Mouse (Mus musculus): ENCODE results near the gene 1700013G24Rik. TPM values are rescaled to one million over a fixed set of nuclear protein-coding genes. Genes with fewer than 3 reads are reported as not detected.
A peak's percentile ranks its signal among the peaks of the same experiment; 100 is the strongest.

1700013G24Rik gene
- polyA plus RNA-seq, 1 experiment from 2014 or later: not detected

- no peaks in the 10 kb centered on the region for H3K9me3 ChIP-seq
- WGBS: 67% methylated on average over 11 of the region's 11 CpGs
- no peak overlapping the region for H3K4me2 ChIP-seq (replicated peaks)
- peaks cover 71% of the 10 kb centered on the region for H3K4me1 ChIP-seq
- H3K9ac ChIP-seq: no peak overlapping the region
- H3K27ac ChIP-seq: peak overlapping the region; percentile 28; the same call in 1 of the 2 replicates
- H3K27me3 ChIP-seq: no peaks in the 10 kb centered on the region
- ATAC-seq (ENCODE audit: low FRiP score, low read depth): no peak
- H3K36me3 ChIP-seq: 0 out of 2 replicates have a peak, but pooled peaks cover 5% of the 10 kb centered on the region
- H3K4me3 ChIP-seq: no peak overlapping the region
Measured at GRCm38 (mm10) chr4:137492563-137492962, 39.5 kb downstream of the 1700013G24Rik start.

GRCm38 (mm10) chr4:137493187-137493586, 40.1 kb downstream of the 1700013G24Rik start:
- peak overlapping the region; percentile 28; the same call in 1 of the 2 replicates for H3K27ac ChIP-seq
- H3K27me3 ChIP-seq: no peaks in the 10 kb centered on the region
- no peak for ATAC-seq (ENCODE audit: low FRiP score, low read depth)
- no peak overlapping the region for H3K9ac ChIP-seq
- no peak overlapping the region for H3K4me2 ChIP-seq (replicated peaks)
- 85% methylated on average over 4 of the region's 4 CpGs for WGBS
- H3K9me3 ChIP-seq: no peaks in the 10 kb centered on the region
- H3K4me3 ChIP-seq: no peak overlapping the region
- H3K36me3 ChIP-seq: 0 out of 2 replicates have a peak, but pooled peaks cover 5% of the 10 kb centered on the region
- peaks cover 71% of the 10 kb centered on the region for H3K4me1 ChIP-seq

GRCm38 (mm10) chr4:137494751-137495500, 41.8 kb downstream of the 1700013G24Rik start:
- peak overlapping the region; percentile 23 for H3K4me2 ChIP-seq (replicated peaks)
- peak; percentile 70 for ATAC-seq (ENCODE audit: low FRiP score, low read depth)
- 8% methylated on average over 19 of the region's 19 CpGs for WGBS
- H3K27me3 ChIP-seq: no peaks in the 10 kb centered on the region
- H3K4me3 ChIP-seq: no peak overlapping the region
- 0 out of 2 replicates have a peak, but pooled peaks cover 5% of the 10 kb centered on the region for H3K36me3 ChIP-seq
- peak overlapping the region; percentile 84 for H3K27ac ChIP-seq
- H3K9me3 ChIP-seq: no peaks in the 10 kb centered on the region
- peak overlapping the region; percentile 9 for H3K9ac ChIP-seq
- peaks cover 71% of the 10 kb centered on the region for H3K4me1 ChIP-seq

- Histone ChIP-seq H3K9me3 (no peaks in the 10 kb centered on the region), H3K27ac (peak overlapping the region; percentile 84), H3K4me2 (replicated peaks) (no peak overlapping the region), H3K4me1 (peaks cover 71% of the 10 kb centered on the region), H3K4me3 (no peak overlapping the region), H3K9ac (no peak overlapping the region), H3K27me3 (no peaks in the 10 kb centered on the region), H3K36me3 (0 out of 2 replicates have a peak, but pooled peaks cover 5% of the 10 kb centered on the region)
- no peak for ATAC-seq (ENCODE audit: low FRiP score, low read depth)
- WGBS: 49% methylated on average over 6 of the region's 6 CpGs
Measured at GRCm38 (mm10) chr4:137495501-137496100, 42.5 kb downstream of the 1700013G24Rik start.

- Histone ChIP-seq H3K4me1 (peaks cover 70% of the 10 kb centered on the region), H3K36me3 (peaks cover 21% of the 10 kb centered on the region), H3K9ac (0 out of 2 replicates have a peak overlapping the region, but pooled peaks have one; percentile 43), H3K9me3 (no peaks in the 10 kb centered on the region), H3K27ac (peak overlapping the region; percentile 87), H3K27me3 (no peaks in the 10 kb centered on the region), H3K4me3 (no peak overlapping the region), H3K4me2 (replicated peaks) (no peak overlapping the region)
- ATAC-seq (ENCODE audit: low FRiP score, low read depth): no peak
- 53% methylated on average over 5 of the region's 5 CpGs for WGBS
Measured at GRCm38 (mm10) chr4:137497367-137497766, 44.3 kb downstream of the 1700013G24Rik start.

GRCm38 (mm10) chr4:137497892-137498722, 45.0 kb downstream of the 1700013G24Rik start:
- Histone ChIP-seq H3K4me3 (no peak overlapping the region), H3K4me1 (peaks cover 63% of the 10 kb centered on the region), H3K9me3 (no peaks in the 10 kb centered on the region), H3K36me3 (peaks cover 23% of the 10 kb centered on the region), H3K4me2 (replicated peaks) (peak overlapping the region; percentile 21), H3K9ac (peak overlapping the region; percentile 43), H3K27ac (peak overlapping the region; percentile 87), H3K27me3 (no peaks in the 10 kb centered on the region)
- WGBS: 29% methylated on average over 9 of the region's 9 CpGs
- no peak for ATAC-seq (ENCODE audit: low FRiP score, low read depth)

- H3K27ac ChIP-seq: peak overlapping the region; percentile 87
- H3K27me3 ChIP-seq: no peaks in the 10 kb centered on the region
- H3K4me3 ChIP-seq: no peak overlapping the region
- H3K4me1 ChIP-seq: peaks cover 58% of the 10 kb centered on the region
- 0 out of 2 replicates have a peak overlapping the region, but pooled peaks have one; percentile 43 for H3K9ac ChIP-seq
- WGBS: 87% methylated on average over 9 of the region's 9 CpGs
- no peak for ATAC-seq (ENCODE audit: low FRiP score, low read depth)
- peaks cover 32% of the 10 kb centered on the region for H3K36me3 ChIP-seq
- H3K4me2 ChIP-seq (replicated peaks): peak overlapping the region; percentile 21; the same call in 1 of the 2 replicates
- H3K9me3 ChIP-seq: no peaks in the 10 kb centered on the region
Measured at GRCm38 (mm10) chr4:137498882-137499583, 45.9 kb downstream of the 1700013G24Rik start.

- 77% methylated on average over 12 of the region's 12 CpGs for WGBS
- Histone ChIP-seq H3K27ac (no peak overlapping the region), H3K4me1 (peaks cover 47% of the 10 kb centered on the region), H3K9me3 (no peaks in the 10 kb centered on the region), H3K27me3 (no peaks in the 10 kb centered on the region), H3K4me3 (no peak overlapping the region), H3K36me3 (peaks cover 43% of the 10 kb centered on the region), H3K4me2 (replicated peaks) (no peak overlapping the region), H3K9ac (0 out of 2 replicates have a peak overlapping the region, but pooled peaks have one; percentile 21)
- no peak for ATAC-seq (ENCODE audit: low FRiP score, low read depth)
Measured at GRCm38 (mm10) chr4:137500149-137500548, 47.1 kb downstream of the 1700013G24Rik start.

GRCm38 (mm10) chr4:137500953-137501352, 47.9 kb downstream of the 1700013G24Rik start:
- H3K4me1 ChIP-seq: peaks cover 39% of the 10 kb centered on the region
- WGBS: 87% methylated on average over 5 of the region's 5 CpGs
- H3K9ac ChIP-seq: no peak overlapping the region
- no peak overlapping the region for H3K4me2 ChIP-seq (replicated peaks)
- H3K36me3 ChIP-seq: peaks cover 50% of the 10 kb centered on the region
- H3K27me3 ChIP-seq: no peaks in the 10 kb centered on the region
- H3K27ac ChIP-seq: no peak overlapping the region
- no peaks in the 10 kb centered on the region for H3K9me3 ChIP-seq
- no peak for ATAC-seq (ENCODE audit: low FRiP score, low read depth)
- H3K4me3 ChIP-seq: no peak overlapping the region

- H3K27me3 ChIP-seq: no peaks in the 10 kb centered on the region
- H3K4me2 ChIP-seq (replicated peaks): no peak overlapping the region
- H3K9me3 ChIP-seq: no peaks in the 10 kb centered on the region
- H3K4me1 ChIP-seq: peaks cover 35% of the 10 kb centered on the region
- ATAC-seq (ENCODE audit: low FRiP score, low read depth): no peak
- WGBS: 91% methylated on average over 10 of the region's 10 CpGs
- H3K27ac ChIP-seq: no peak overlapping the region
- no peak overlapping the region for H3K9ac ChIP-seq
- H3K4me3 ChIP-seq: no peak overlapping the region
- peaks cover 56% of the 10 kb centered on the region for H3K36me3 ChIP-seq
Measured at GRCm38 (mm10) chr4:137502183-137502582, 49.1 kb downstream of the 1700013G24Rik start.

- peaks cover 62% of the 10 kb centered on the region for H3K36me3 ChIP-seq
- no peaks in the 10 kb centered on the region for H3K9me3 ChIP-seq
- WGBS: 80% methylated on average over 7 of the region's 7 CpGs
- peak overlapping the region; percentile 65; the same call in 1 of the 2 replicates for H3K27ac ChIP-seq
- H3K4me1 ChIP-seq: peaks cover 28% of the 10 kb centered on the region
- ATAC-seq (ENCODE audit: low FRiP score, low read depth): no peak
- no peak overlapping the region for H3K4me2 ChIP-seq (replicated peaks)
- no peaks in the 10 kb centered on the region for H3K27me3 ChIP-seq
- no peak overlapping the region for H3K4me3 ChIP-seq
- no peak overlapping the region for H3K9ac ChIP-seq
Measured at GRCm38 (mm10) chr4:137502801-137503200, 49.7 kb downstream of the 1700013G24Rik start.

All from limb, embryonic 13.5 days (tissue).